Mouse (Mus musculus) kidney, embryonic 16.5 days (tissue): ENCODE measurements around the gene Nxf1. TPM values are rescaled to one million over a fixed set of nuclear protein-coding genes. Genes with fewer than 3 reads are reported as not detected.

Source experiments
- ATAC-seq: fragments of 200-750 bp; cut with Nextera tagmentation; 2 replicates; pipeline ENCODE4 v1.8.0; 2017; ENCODE audit warnings: moderate TSS enrichment; ENCODE audit not compliant: low FRiP score, low TSS enrichment
- H3K27ac ChIP-seq: fragments of 300-500 bp; sonication (generic); 2 replicates; pipeline ENCODE4 v1.5.1; 2014; ENCODE audit warnings: low read length
- H3K27me3 ChIP-seq: fragments of 300-500 bp; sonication (generic); 2 replicates; pipeline ENCODE4 v1.6.1; 2014; ENCODE audit warnings: low read length, control low read depth, mixed read lengths; ENCODE audit not compliant: insufficient read depth
- H3K36me3 ChIP-seq: fragments of 300-500 bp; sonication (generic); 2 replicates; pipeline ENCODE4 v1.6.1; 2014; ENCODE audit warnings: low read length, control low read depth, mixed read lengths; ENCODE audit not compliant: insufficient read depth
- H3K4me1 ChIP-seq: fragments of 300-500 bp; sonication (generic); 2 replicates; pipeline ENCODE4 v1.6.1; 2014; ENCODE audit warnings: low read length, control low read depth, mixed read lengths; ENCODE audit not compliant: insufficient read depth
- H3K4me2 ChIP-seq: fragments of 300-500 bp; sonication (generic); replicated peaks from 2 replicates; pipeline ENCODE4 v1.6.1; 2014; ENCODE audit warnings: low read depth, low read length
- H3K4me3 ChIP-seq: fragments of 300-500 bp; sonication (generic); 2 replicates; pipeline ENCODE4 v1.5.1; 2014; ENCODE audit warnings: mild to moderate bottlenecking, low read length
- H3K9ac ChIP-seq: fragments of 300-500 bp; sonication (generic); replicated peaks from 2 replicates; pipeline ENCODE4 v1.6.1; 2014; ENCODE audit warnings: low read length
- H3K9me3 ChIP-seq: fragments of 300-500 bp; sonication (generic); 2 replicates; pipeline ENCODE4 v1.6.1; 2016; ENCODE audit warnings: low read length, control low read depth
- WGBS: fragments of 180-500 bp; shearing (Covaris S2); extraction: QIAGEN DNeasy Blood & Tissue Kit; methylation state at CpG from one replicate; pipeline ENCODE4 v1.1.7; 2014; 5-methylcytosine and 5-hydroxymethylcytosine counted together
- polyA plus RNA-seq: library from polyadenylated mRNA; unstranded; fragments of >200 nt; fragmentation: Nextera tagmentation; extraction: Ambion mirVana; gene quantifications from 2 replicates; pipeline ENCODE4 v1.2.1, GENCODE M21; 2015

The Nxf1 gene
- polyA plus RNA-seq, 1 experiment from 2014 or later: 218 TPM

GRCm38 (mm10) chr19:8760757-8761156, 3.9 kb downstream of the Nxf1 start:
- H3K36me3 ChIP-seq: peaks cover 37% of the 10 kb centered on the region
- no peak overlapping the region for H3K4me2 ChIP-seq
- peaks cover 7% of the 10 kb centered on the region; the same call in 1 of the 2 replicates for H3K9me3 ChIP-seq
- no peaks in the 10 kb centered on the region for H3K27me3 ChIP-seq
- no peak overlapping the region for H3K27ac ChIP-seq
- WGBS: 96% methylated on average over 2 of the region's 2 CpGs
- peaks cover 16% of the 10 kb centered on the region for H3K4me1 ChIP-seq
- ATAC-seq: no peak
- no peak overlapping the region for H3K4me3 ChIP-seq
- no peak overlapping the region for H3K9ac ChIP-seq

- no peak overlapping the region for H3K9ac ChIP-seq
- no peak overlapping the region for H3K4me2 ChIP-seq
- H3K4me3 ChIP-seq: no peak overlapping the region
- H3K4me1 ChIP-seq: peaks cover 6% of the 10 kb centered on the region; the same call in 1 of the 2 replicates
- H3K27me3 ChIP-seq: no peaks in the 10 kb centered on the region
- peaks cover 62% of the 10 kb centered on the region for H3K36me3 ChIP-seq
- ATAC-seq: no peak
- 92% methylated on average over 4 of the region's 4 CpGs for WGBS
- H3K9me3 ChIP-seq: peaks cover 8% of the 10 kb centered on the region; the same call in 1 of the 2 replicates
- no peak overlapping the region for H3K27ac ChIP-seq
Measured at GRCm38 (mm10) chr19:8763276-8763675, 6.4 kb downstream of the Nxf1 start.

GRCm38 (mm10) chr19:8765562-8765961, 8.7 kb downstream of the Nxf1 start:
- H3K27me3 ChIP-seq: no peaks in the 10 kb centered on the region
- H3K4me3 ChIP-seq: no peak overlapping the region
- no peak for ATAC-seq
- H3K4me2 ChIP-seq: no peak overlapping the region
- peaks cover 8% of the 10 kb centered on the region; the same call in 1 of the 2 replicates for H3K9me3 ChIP-seq
- H3K9ac ChIP-seq: no peak overlapping the region
- peaks cover 5% of the 10 kb centered on the region for H3K4me1 ChIP-seq
- no peak overlapping the region for H3K27ac ChIP-seq
- 98% methylated on average over 9 of the region's 9 CpGs for WGBS
- peaks cover 76% of the 10 kb centered on the region for H3K36me3 ChIP-seq

GRCm38 (mm10) chr19:8770567-8771270, 13.8 kb downstream of the Nxf1 start, which contains the start of gene Tmem223:
Gene Tmem223 (plus strand): TSS chr19:8770996.
- Histone ChIP-seq H3K9me3 (peaks cover under 1% of the 10 kb centered on the region; the same call in 1 of the 2 replicates), H3K27ac (peak within 1 kb of the TSS; percentile 94), H3K9ac (peak within 1 kb of the TSS; percentile 90), H3K27me3 (no peaks in the 10 kb centered on the region), H3K4me1 (peaks cover 26% of the 10 kb centered on the region), H3K4me2 (peak within 1 kb of the TSS; percentile 69), H3K4me3 (peak within 1 kb of the TSS; percentile 91), H3K36me3 (peaks cover 48% of the 10 kb centered on the region)
- peak; percentile 32; the same call in 1 of the 2 replicates for ATAC-seq
- 20% methylated on average over 29 of the region's 29 CpGs for WGBS

GRCm38 (mm10) chr19:8772996-8773395, 16.1 kb downstream of the Nxf1 start:
- Histone ChIP-seq H3K4me1 (peaks cover 31% of the 10 kb centered on the region), H3K4me3 (peak overlapping the region; percentile 86), H3K9me3 (no peaks in the 10 kb centered on the region), H3K27me3 (no peaks in the 10 kb centered on the region), H3K9ac (peak overlapping the region; percentile 98), H3K36me3 (peaks cover 25% of the 10 kb centered on the region), H3K27ac (peak overlapping the region; percentile 35; the same call in 1 of the 2 replicates), H3K4me2 (peak overlapping the region; percentile 96)
- ATAC-seq: no peak
- 79% methylated on average over 5 of the region's 5 CpGs for WGBS

GRCm38 (mm10) chr19:8773409-8773808, 16.5 kb downstream of the Nxf1 start:
- WGBS: 51% methylated on average over 6 of the region's 6 CpGs

GRCm38 (mm10) chr19:8774086-8774835, 17.4 kb downstream of the Nxf1 start, which contains the start of gene Tmem179b:
Gene Tmem179b (minus strand): TSS chr19:8774467.
- Histone ChIP-seq H3K36me3 (peaks cover 22% of the 10 kb centered on the region), H3K9ac (peak within 1 kb of the TSS; percentile 98), H3K4me2 (peak within 1 kb of the TSS; percentile 96), H3K4me3 (peak within 1 kb of the TSS; percentile 86), H3K27me3 (no peaks in the 10 kb centered on the region), H3K27ac (peak within 1 kb of the TSS; percentile 97), H3K4me1 (peaks cover 31% of the 10 kb centered on the region), H3K9me3 (no peaks in the 10 kb centered on the region)
- ATAC-seq: peak; percentile 91
- WGBS: under 1% methylated on average over 68 of the region's 68 CpGs

More at GRCm38 (mm10) chr19:8773409-8773808, 16.5 kb downstream of the Nxf1 start:
- Histone ChIP-seq H3K9ac (peak overlapping the region; percentile 98), H3K4me3 (peak overlapping the region; percentile 86), H3K4me1 (peaks cover 31% of the 10 kb centered on the region), H3K9me3 (no peaks in the 10 kb centered on the region), H3K36me3 (peaks cover 22% of the 10 kb centered on the region), H3K27me3 (no peaks in the 10 kb centered on the region), H3K4me2 (peak overlapping the region; percentile 96), H3K27ac (peak overlapping the region; percentile 35; the same call in 1 of the 2 replicates)
- ATAC-seq: no peak

- H3K9ac ChIP-seq: peak overlapping the region; percentile 98
- no peaks in the 10 kb centered on the region for H3K27me3 ChIP-seq
- H3K36me3 ChIP-seq: peaks cover 23% of the 10 kb centered on the region
- H3K4me2 ChIP-seq: peak overlapping the region; percentile 96
- 2% methylated on average over 20 of the region's 20 CpGs for WGBS
- no peak; the same call in 1 of the 2 replicates for ATAC-seq
- peak overlapping the region; percentile 86 for H3K4me3 ChIP-seq
- H3K4me1 ChIP-seq: peaks cover 31% of the 10 kb centered on the region
- peak overlapping the region; percentile 97 for H3K27ac ChIP-seq
- no peaks in the 10 kb centered on the region for H3K9me3 ChIP-seq
Measured at GRCm38 (mm10) chr19:8774951-8775421, 18.1 kb downstream of the Nxf1 start.

GRCm38 (mm10) chr19:8786008-8786781, 29.3 kb downstream of the Nxf1 start, which contains the start of gene Taf6l:
Gene Taf6l (minus strand): TSS chr19:8786417.
- under 1% methylated on average over 32 of the region's 32 CpGs for WGBS
- Histone ChIP-seq H3K36me3 (peaks cover 28% of the 10 kb centered on the region), H3K27ac (peak within 1 kb of the TSS; percentile 86), H3K4me2 (peak within 1 kb of the TSS; percentile 57), H3K9ac (peak within 1 kb of the TSS; percentile 68), H3K27me3 (no peaks in the 10 kb centered on the region), H3K4me3 (peak within 1 kb of the TSS; percentile 73), H3K4me1 (peaks cover 7% of the 10 kb centered on the region), H3K9me3 (no peaks in the 10 kb centered on the region)
- peak; percentile 99 for ATAC-seq
